Mouse (Mus musculus) thymus, postnatal 14 days (tissue): Measurements from ENCODE around the gene Tmem198.

Experiments
- DNase-seq: peaks from one replicate; pipeline ENCODE4 v3.0.0; 2021

The Tmem198 gene

DNA sequence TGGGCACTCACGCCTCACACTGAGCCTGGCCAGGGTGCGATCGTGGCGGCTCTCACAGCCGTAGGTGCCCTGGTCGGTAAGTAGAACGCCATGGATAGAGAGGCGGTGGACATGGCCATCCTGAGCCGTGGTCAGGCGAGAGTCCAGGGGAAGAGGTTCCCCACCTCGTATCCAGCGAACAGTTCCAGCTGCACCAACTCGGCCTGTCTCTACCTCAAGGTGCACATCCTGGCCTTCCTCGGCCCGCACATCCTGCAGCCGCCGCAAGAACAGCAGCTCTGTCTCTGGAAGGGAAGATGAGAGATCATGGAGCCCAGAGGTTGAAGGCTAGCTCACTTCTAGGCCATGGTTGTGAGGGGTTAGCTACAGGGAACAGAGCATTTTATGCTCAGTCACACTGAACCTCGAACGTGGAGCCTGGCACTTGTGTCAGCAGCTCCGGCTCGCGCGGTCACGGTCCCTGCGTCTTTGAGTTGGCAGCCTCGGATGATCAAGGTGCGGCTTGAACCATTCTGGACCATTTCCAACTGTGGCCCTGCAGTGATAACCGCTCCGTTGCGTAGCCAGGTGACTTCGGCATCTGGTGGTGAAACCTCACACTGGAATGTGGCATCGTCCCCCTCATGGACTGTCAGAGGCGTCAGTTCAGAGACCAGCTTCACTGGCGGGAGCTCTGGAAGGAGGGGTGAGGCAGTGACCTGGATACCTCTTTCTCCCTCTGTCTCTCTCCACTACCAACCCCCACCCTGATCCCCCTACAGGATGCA is 11.6 kb downstream of the Tmem198 start:
- DNase-seq: no peak

DNA sequence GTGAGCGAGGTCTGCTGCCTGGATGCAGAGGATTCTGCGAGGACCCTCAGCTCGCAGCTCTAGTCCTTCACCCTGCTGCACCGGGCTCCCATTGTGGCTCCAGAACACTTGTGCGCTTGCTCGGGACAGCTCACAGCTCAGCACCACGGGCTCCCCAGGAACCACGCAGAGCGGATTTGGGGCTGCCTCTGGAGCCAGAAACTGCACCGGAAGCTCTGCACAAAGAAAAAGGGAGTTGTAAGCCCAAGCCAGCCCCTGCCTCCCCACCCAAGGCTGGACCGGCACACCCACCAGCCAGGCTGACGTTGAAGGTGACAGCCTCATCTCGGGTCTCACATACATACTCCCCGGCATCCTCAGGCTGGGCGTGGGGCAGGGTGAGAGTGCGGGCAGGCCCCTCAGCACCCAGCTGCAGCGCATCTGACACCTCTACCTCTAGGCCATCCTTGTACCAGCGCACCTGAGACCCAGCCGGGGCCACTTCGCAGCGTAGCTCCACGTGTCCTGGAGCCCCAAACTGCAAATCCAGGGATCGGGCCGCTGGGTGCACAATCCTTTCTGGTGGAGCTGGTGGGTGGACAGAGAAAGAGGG is 13.3 kb downstream of the Tmem198 start:
- DNase-seq: no peak

DNA sequence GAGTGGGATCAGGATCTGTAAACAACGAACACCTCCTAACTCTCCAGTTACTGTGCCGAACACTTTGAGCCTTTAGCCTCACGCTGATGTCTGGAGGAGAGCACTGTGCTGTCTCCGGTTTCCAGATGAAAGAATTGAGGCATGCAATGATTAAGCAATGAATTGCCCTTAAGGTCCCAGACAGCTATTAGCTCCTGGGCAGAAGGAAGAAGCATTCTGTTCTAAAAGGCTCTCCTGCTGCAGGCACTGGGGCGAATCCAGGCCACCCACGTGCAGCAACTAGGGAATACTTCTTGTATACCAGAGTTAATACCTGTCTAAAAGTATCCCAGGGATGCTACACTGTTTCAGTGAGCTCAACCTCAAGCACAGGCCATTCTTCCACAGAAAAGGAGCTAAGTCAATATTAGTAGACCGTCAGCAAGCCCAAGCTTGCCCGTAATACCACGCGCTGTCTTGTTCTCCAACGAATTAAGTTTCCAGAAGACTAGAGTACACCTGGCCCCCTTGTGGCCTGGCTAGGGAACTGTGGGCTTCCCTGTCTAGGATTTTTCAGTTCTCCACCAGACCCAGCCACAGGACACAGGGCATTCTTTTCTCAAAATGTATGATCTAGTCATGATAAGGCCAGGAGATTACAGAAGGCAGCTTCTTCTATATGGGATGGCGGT is 15.7 kb downstream of the Tmem198 start:
- no peak for DNase-seq

DNA sequence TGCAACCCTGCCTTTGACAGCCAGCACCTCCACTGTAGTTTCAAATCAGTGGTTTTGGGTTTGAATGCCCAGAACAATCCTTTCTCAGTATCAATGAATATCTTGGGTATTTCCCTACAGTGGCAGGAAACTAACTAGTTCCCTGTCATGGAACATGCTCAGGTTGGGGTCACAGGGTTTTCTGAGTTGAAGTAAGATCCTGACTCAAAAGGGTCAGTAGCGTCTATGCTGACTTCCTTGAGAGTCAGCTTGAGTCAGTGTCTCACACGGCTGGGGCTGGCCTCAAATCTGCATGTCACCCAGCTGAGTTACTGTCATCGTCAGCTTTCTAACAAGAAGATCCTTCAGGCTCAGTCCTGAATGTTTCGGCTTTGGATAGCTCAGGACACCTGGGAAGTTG is 19.6 kb downstream of the Tmem198 start:
- DNase-seq: no peak

DNA sequence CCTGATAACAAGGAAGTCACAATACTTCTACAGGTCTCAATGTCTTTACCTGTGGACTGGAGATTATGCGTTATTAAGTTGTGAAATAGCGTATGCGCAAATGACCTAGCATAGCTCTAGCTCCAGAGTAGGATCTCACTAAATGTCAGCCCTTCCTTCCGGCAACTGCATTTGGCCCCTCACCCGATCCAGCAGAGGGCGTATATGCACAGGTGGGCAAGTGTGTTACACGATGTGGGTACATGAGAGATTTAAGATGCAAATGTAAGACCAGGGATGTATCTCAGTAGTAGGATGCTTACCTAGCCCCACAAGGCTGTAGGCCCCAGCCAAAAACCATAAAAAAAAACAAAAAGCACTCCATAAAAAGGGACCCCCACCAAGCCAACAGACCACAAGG is 20.1 kb downstream of the Tmem198 start:
- DNase-seq: no peak

DNA sequence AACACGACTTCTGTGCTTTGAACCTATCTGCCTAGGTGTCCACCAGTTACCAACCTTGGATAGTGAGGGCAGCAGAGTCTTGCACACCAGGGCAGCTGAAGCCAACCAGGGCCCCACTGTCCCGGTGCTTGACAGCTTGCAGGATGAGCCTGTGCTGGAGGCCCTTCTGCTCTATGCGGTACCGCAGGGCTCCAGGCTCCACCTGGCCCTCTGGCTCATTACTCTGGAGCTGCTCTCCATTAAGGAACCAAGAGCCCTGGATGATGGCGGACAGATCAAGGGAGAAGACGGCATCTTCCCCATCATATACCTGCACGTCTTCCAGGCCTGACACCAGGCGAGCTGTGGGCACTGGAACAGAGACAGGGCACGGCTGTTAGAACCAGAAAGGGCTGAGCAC is 22.6 kb downstream of the Tmem198 start:
- no peak for DNase-seq

DNA sequence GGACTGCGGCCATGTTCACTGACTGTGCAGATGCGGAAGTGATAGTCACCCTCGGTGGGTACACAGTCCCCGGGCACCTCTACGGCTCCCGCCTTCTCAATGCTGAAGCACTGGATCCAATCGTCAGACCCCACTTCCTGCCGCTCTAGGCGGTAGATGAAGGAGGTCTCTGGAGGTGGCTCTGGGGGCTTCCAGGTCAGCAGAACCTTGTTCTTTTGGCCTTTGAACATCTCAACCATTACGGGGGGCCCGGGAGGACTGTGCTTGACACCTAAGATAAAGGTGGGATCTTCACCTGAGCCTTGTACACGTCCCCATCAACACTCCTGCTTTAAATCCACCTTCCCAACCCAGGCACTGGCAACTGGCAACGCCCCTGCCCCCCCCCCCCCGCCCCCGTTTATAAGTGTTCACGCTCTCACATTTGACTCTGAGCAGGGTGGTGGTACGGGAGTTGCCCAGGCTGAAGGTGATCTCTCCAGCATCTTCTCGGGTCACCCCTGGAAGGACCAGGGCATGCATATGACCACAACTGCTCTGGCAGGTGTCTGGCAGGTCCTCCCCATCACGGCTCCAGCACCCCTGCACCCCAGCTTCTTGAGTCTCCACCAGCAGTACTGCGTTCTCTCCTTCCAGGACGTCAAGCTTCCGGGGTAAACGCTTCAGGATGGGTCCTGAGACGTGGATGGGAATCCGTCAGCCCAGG is 23.8 kb downstream of the Tmem198 start:
- DNase-seq: no peak

DNA sequence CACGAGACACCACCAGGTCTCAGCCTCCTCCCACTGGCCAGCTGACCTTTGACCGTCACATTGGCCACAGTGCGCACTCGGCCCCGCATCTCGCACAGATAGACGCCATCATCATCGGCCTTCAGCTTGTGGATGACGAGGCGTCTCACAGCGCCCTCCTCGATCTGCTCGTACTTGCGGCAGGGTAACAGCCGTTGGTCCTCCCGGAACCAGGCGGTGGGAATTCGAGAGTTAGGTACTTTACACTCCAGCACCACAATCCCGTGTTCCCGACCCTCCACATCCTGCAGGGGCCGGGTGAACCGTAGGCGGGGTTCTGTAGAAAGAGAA is 24.3 kb downstream of the Tmem198 start:
- no peak for DNase-seq

DNA sequence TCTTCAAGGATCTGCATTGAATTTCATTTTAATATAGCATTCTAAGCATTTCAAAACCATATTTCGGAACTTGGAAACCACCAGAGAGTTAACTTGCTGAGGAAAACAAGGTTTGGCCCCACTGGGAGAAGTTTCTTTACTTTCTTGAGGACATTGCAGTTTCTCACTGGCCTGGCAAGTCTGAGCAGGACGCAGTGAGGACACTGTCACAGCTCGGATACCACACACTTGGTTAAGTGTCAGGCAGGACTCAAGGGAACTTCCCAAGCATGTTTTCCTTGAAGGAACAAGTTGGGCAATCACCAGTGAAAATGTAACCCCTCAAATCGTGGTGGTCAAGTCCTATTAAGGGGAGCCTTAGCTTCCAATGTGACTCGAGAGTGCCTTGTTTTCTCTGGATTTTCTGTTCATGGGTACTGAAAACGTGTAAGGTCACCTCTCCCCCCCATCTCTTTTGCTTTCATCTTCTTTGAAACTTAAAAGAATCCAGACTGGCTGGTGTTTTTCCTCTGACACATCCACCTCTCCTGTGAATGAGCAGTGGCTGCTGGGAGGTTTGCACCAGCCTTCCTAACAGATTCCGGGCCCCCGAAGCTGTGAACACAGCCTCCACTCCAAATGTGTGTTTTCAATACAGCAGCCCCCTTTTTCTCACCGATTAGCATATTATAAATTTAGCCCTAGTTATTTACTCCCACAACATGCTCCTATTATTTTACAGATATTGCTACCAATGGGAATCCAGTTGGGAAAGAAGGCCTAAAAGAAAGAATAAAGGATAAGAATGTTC is 25.1 kb downstream of the Tmem198 start:
- no peak for DNase-seq

DNA sequence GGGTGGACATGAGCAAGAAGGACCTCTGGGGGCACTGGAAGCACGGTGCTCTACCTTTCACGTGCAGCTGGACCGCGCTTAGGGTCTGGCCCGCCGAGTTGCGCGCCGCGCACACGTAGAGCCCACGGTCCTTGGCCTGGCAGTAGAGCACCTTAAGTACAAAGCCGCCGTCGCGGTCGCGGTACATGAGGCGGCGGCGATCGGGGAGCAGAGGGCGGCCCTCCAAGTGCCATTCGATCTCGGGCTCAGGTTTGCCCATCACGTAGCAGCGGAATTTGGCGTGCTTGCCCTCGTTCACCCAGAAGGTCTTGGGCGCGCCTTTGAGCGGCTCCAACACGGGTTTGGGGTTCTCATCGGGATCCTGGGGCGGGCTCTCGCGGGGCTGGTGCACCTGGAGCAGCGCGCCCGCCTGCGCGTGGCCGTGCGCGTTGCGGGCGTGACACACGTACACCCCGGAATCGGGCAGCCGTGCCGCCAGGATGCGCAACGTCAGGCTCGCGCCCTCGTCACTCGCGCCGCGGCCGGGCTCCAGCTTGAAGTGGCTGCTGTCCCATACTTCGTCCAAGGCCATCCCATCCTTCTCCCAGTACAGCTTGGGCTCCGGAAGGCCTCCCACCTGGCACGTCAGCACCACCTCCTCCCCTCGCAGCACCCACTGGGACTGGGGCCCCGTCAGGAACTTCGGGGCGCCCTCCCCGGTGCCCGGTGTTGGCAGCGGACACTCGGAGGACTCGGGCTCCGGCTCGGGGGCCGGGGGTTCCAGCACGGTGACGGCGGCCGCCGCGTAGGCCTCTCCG is 26.0 kb downstream of the Tmem198 start:
- DNase-seq: peak; percentile 76

DNA sequence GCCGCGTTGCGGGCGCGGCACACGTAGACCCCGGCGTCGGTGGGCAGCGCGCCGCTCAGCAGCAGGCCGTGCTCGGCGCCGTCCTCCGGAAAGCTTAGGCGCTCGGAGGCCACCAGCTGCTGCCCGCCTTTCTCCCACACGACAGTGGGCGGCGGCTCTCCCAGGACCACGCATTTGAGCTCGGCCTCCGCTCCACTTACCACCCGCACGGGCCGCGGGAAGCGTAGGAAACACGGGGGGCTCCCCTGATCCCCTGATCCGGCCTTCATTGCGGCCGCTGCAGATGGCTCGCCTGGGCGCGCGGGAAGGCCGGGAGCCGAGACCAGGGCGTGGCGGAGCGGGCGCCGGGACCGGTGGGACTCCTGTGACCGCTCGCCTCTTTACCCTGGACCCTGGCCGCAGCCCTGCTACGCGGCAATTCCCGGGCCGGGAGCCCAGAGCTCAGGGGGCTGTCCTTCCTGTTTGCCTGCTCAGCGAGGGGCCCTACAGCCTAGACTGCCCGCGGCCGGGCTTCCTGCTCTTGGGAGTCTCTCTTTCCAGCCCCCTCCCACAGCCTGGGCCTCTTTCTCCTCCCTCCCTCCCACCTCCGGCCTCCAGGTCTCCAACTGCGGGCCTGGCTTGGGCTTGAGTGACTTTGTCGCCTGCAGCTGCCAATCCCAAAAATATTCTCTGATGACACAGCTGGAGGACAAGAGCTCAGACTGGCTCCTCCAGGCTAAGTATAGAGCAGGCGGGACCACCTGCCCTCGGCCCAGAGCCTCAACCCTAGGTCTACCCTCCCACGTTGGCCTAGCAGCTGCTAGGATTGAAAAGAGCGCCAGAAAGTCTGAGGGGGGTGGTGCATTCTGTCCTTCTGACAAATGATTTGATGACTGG is 26.9 kb downstream of the Tmem198 start, which contains the start of gene Obsl1:
Gene Obsl1 (minus strand): TSS at position 497 of the 876 bp plus-strand sequence.
- peak; percentile 55 for DNase-seq

DNA sequence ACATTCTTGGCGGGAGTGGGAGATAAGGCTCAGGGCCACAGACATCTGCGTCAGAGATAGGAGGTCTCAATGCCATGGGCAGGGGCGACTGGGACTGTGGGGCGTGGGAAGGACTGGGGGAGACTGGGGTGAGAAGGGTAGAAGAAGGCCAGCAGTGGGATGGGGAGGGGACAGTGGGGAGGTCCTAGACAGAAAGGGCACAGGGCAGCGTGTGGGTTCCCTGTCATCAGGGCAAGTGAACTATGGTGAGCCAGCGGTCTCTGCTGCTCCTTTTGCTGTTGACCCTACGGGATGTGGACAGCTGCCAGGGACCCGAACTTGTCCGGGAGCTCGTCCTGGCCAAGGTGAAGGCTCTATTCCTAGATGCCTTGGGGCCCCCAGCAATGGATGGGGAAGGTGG is 27.7 kb downstream of the Tmem198 start, which contains the start of gene Inha:
Gene Inha (plus strand): TSS at position 72 of the 400 bp plus-strand sequence.
- no peak for DNase-seq

DNA sequence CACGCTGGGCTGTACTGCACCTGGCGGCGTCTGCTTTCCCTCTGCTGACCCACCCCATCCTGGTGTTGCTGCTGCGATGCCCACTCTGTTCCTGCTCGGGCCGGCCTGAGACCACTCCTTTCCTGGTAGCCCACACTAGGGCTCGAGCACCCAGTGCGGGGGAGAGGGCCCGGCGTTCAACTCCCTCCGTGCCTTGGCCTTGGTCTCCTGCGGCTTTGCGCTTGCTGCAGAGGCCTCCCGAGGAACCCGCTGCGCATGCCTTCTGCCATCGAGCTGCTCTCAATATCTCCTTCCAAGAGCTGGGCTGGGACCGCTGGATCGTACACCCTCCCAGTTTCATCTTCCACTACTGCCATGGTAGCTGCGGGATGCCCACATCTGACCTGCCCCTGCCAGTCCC is 30.3 kb downstream of the Tmem198 start:
- no peak for DNase-seq

DNA sequence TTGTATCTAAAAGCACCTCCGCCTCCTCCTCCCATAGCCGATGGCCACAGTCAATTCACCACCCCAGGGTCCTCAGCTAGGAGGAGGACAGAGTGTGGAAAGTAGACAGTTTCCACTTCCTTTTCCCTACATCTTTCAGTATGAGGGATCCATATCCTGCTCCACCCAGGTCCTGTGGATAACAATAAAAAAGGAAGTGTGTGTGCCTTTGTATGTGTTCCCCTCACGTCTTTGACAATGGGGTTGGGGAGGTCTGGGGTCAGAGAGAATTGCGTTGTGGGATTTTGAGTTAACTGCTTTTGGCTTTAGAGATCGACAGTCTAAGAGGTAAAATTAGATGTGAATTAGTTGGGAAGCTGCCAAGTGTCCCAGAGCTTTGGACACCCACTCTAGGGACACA is 30.8 kb downstream of the Tmem198 start:
- no peak for DNase-seq

DNA sequence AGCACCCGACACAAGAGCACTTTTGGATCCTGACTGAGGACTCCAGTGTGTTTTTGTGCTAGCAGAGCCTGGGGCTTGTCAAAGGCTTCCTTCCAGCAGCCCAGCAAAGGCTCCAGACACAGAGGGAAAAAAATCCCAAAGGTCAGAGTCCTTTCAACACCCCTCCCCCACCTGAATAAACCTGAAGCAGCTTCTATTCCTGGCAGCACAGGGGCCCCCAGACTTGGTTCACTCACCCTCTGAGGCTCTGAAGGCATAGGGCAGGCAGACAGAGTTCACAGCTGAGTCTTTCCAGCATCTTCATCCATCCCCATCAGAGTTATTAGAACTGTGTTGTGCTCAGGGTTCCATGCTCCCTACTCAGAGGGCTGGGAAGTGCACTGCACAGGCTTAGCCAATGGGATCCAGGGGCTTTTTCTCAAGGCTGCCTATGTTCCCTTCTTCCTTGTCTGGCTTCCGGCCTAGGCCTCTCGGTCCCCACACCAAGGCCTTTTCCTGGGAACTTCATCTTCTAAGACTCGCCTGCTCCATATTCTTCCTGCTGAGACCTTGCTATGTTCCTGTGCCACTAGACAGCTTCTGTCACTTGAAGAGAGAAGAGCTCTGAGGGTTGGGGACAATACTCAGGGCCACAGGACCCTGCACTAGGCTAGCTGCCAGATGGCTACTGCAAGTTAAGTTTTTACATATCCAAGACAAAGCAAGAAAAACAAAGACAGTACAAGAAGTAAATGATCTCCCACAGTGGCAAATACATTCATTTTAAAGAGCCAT is 32.3 kb downstream of the Tmem198 start:
- DNase-seq: no peak

DNA sequence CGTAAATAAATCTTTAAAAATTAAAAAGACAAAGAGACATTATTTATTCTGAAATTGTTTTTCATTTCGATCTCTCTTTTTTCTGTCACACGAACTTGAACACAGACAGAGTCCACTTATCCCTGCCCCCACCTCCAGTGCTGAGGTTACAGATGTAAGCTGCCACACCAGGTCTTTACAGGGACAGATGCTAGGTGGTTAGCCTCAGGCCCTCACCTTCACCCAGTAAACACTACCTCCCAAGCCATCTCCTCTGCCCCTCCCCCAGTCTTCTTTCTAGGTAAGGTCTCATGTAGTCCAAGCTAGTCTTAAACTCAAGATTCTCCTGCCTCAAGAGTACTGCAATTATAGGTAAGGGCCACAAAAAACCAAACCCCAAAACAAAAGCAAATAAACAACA is 33.2 kb downstream of the Tmem198 start:
- no peak for DNase-seq

DNA sequence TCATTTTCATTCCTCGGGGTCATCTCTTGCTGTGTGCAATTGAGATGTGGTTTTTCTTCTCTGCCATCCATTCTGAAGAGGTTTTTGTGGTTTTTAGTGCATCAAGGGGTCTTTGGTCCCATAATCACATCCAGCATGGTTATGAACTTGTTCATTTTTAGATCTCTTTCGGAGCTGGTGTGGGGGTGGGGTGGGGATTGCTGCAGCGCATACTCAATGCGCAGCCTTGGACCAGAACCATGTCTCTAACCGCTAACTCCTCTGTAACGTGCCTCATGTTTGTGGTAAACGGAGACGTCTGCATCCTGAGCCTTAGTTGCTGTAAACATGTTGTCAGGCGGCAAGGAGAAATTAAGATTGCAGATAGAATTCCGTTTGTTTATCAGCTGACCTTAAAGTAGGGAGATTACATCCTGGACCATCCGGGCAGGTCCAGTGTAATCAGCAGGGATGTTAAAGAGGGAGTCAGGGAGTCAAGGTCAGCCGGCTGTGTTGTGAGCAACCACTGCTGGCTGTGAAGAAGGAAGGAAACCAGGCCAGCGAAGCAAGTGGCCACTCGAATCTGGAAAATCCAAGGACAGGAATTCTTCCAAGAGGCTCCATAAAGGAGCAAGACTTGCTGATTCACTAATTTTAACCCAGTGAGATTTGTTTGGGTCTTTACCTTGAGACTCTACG is 37.5 kb downstream of the Tmem198 start:
- no peak for DNase-seq

DNA sequence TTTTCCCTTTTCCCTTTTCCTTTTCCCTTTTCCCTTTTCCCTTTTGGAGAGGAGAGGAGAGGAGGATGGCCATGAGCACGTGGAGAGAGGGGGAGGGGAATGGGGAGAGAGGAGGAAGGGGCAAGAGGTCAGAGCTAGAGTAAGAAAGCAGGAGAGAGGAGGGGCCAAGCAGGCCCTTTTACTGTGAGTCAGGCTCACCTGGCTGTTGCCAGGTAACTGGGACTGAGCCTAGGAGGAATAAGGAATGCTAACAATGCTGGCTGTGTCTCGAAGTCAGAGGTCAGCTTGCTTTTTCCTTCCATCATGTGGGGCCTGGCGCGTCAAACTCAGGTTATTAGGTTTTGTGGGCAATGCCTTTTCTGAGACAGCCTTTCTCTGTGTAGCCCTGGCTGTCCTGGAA is 38.7 kb downstream of the Tmem198 start:
- no peak for DNase-seq

DNA sequence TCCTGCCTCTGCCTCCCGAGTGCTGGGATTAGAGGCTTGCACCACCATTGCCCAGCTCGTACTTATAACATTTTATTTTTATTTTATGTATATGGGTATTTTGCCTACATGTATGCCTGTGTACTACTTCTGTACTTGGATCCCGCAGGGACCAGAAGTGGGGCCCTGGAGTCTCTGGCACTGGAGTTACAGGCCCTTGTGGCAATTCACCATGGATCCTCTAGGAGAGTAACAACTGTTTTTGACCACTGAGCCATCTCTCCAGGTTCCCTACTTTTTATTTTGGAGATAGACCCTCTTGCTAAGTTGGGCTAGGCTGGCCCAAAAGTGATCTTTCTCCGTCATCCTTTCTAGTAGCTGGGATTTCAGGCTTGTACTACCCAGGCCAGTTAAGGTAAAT is 39.1 kb downstream of the Tmem198 start:
- DNase-seq: no peak
